1 mouse cellular context compared by ENCODE assay signal in the genomic region with DNA sequence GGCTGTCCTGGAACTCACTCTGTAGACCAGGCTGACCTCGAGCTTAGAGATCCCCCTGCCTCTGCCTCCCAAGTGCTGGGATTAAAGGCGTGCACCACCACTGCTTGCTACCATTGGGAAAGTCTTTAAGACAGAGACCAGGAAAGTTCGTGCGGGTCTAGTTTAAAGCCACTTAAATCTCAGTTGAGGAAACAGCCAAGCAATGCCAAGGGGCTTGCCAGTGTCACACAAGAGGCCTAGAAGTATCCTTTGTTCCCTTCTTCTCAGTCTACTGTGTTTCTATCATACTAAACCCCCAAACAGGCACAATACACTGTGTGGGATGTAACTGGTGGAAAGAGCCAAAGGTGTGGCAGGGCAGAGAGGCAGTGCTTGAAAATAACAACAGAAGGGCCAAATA.
TF ChIP-seq lines count a peak whose summit lies in the region.

No protein-coding gene starts in this region.

TF ChIP-seq in CH12.LX, 34 proteins besides CTCF, POLR2A, EP300 and RAD21 (continued from another document):
- TF ChIP-seq E2F4 (IDR thresholded peaks at IDR 0.05; ENCODE audit: insufficient replicate concordance, low read depth, low read length) (no peak), ZMIZ1 (IDR thresholded peaks at IDR 0.05; ENCODE audit: low read depth, low read length) (no peak), JUND (conservative IDR thresholded peaks at IDR 0.05; ENCODE audit: low read depth, low read length) (no peak)
